Mouse (Mus musculus) kidney, adult 2 months (tissue): Measurements from ENCODE around the gene Doc2b. TPM values are rescaled to one million over a fixed set of nuclear protein-coding genes. Genes with fewer than 3 reads are reported as not detected.
"Not testable (repeated sequence)": the region's sequence is repeated elsewhere in the genome, so short reads cannot be mapped to it uniquely, and the experiment has no call there.

Experiments used
- DNase-seq: peaks from one replicate; pipeline ENCODE4 v3.0.0; 2021
- H3K27ac ChIP-seq: fragments of 200-500 bp; 2 replicates; pipeline ENCODE4 v1.5.1; 2012; ENCODE audit warnings: low read depth, low read length, control low read depth, inconsistent platforms; ENCODE audit not compliant: insufficient read depth
- H3K27me3 ChIP-seq: fragments of 200-500 bp; replicated peaks from 2 replicates; pipeline ENCODE4 v1.6.1; 2012; ENCODE audit warnings: mild to moderate bottlenecking, moderate library complexity, low read length, inconsistent platforms; ENCODE audit not compliant: control insufficient read depth, insufficient read depth
- H3K36me3 ChIP-seq: fragments of 200-500 bp; 2 replicates; pipeline ENCODE4 v1.6.1; 2012; ENCODE audit warnings: mild to moderate bottlenecking, moderate library complexity, low read length, inconsistent platforms; ENCODE audit not compliant: control insufficient read depth, insufficient read depth
- H3K4me1 ChIP-seq: fragments of 200-500 bp; 2 replicates; pipeline ENCODE4 v1.6.1; 2011; ENCODE audit warnings: low read length; ENCODE audit not compliant: control insufficient read depth, insufficient read depth
- H3K4me3 ChIP-seq: fragments of 200-500 bp; 2 replicates; pipeline ENCODE4 v1.5.1; 2011; ENCODE audit warnings: mild to moderate bottlenecking, low read depth, low read length, control low read depth; ENCODE audit not compliant: insufficient read depth
- CTCF ChIP-seq: fragments of 200-500 bp; conservative IDR thresholded peaks from 2 replicates; pipeline ENCODE4 v1.5.1; 2011; ENCODE audit warnings: low read depth, mild to moderate bottlenecking, control low read depth, low read length, moderate library complexity, mixed read lengths; ENCODE audit not compliant: insufficient read depth, insufficient read length
- POLR2A ChIP-seq: fragments of 200-500 bp; IDR thresholded peaks from one replicate; pipeline ENCODE4 v1.6.1; 2011; ENCODE audit warnings: low read depth, low read length, control low read depth
- WGBS: fragments of 180-500 bp; shearing (Covaris S2); methylation state at CpG from one replicate; pipeline ENCODE4 v1.1.7; 2018; 5-methylcytosine and 5-hydroxymethylcytosine counted together
- polyA plus RNA-seq: library from polyadenylated mRNA; depleted of rRNA; stranded (reverse); fragments of >200 nt; gene quantifications from 2 replicates; pipeline ENCODE4 v1.2.3, GENCODE M21; 2012

The Doc2b gene
- polyA plus RNA-seq, 1 experiment, result 0.36 TPM

GRCm38 (mm10) chr11:75737806-75738476, 57.9 kb downstream of the Doc2b start:
- Histone ChIP-seq H3K4me1 (peaks cover 46% of the 10 kb centered on the region), H3K27ac (no peak overlapping the region), H3K36me3 (no peaks in the 10 kb centered on the region), H3K27me3 (no peaks in the 10 kb centered on the region), H3K4me3 (no peak overlapping the region)
- 14% methylated on average over 2 of the region's 2 CpGs for WGBS
- DNase-seq, result peak; percentile 38
- TF ChIP-seq CTCF, result no peak
- no peak for TF ChIP-seq POLR2A

GRCm38 (mm10) chr11:75736978-75737377, 58.9 kb downstream of the Doc2b start:
- peak overlapping the region; percentile 14; the same call in 1 of the 2 replicates for H3K27ac ChIP-seq
- H3K36me3 ChIP-seq, result no peaks in the 10 kb centered on the region
- no peak overlapping the region for H3K4me3 ChIP-seq
- peaks cover 39% of the 10 kb centered on the region for H3K4me1 ChIP-seq
- WGBS, result 23% methylated on average over 3 of the region's 3 CpGs
- no peak for DNase-seq
- H3K27me3 ChIP-seq, result no peaks in the 10 kb centered on the region
- TF ChIP-seq POLR2A (no peak), CTCF (no peak)

GRCm38 (mm10) chr11:75735462-75736252, 60.2 kb downstream of the Doc2b start:
- no peak overlapping the region for H3K27ac ChIP-seq
- H3K27me3 ChIP-seq, result no peaks in the 10 kb centered on the region
- H3K36me3 ChIP-seq, result no peaks in the 10 kb centered on the region
- no peak for DNase-seq
- WGBS, result 34% methylated on average over 5 of the region's 5 CpGs
- TF ChIP-seq POLR2A (no peak), CTCF (no peak)
- peaks cover 32% of the 10 kb centered on the region for H3K4me1 ChIP-seq
- no peak overlapping the region for H3K4me3 ChIP-seq

GRCm38 (mm10) chr11:75733227-75733940, 62.5 kb downstream of the Doc2b start:
- WGBS, result under 1% methylated on average over 49 of the region's 52 CpGs
- TF ChIP-seq CTCF (no peak), POLR2A (no peak)
- H3K27me3 ChIP-seq, result no peaks in the 10 kb centered on the region
- peak overlapping the region; percentile 81 for H3K4me3 ChIP-seq
- peaks cover 26% of the 10 kb centered on the region for H3K4me1 ChIP-seq
- DNase-seq, result no peak
- H3K27ac ChIP-seq, result peak overlapping the region; percentile 98
- H3K36me3 ChIP-seq, result no peaks in the 10 kb centered on the region

GRCm38 (mm10) chr11:75732434-75733226, 63.2 kb downstream of the Doc2b start, which contains the start of gene Ywhae:
TSS of gene Ywhae (plus strand) at chr11:75732869.
- DNase-seq, result peak; percentile 95
- peak within 1 kb of the TSS; percentile 98 for H3K27ac ChIP-seq
- H3K4me3 ChIP-seq, result peak within 1 kb of the TSS; percentile 81
- under 1% methylated on average over 76 of the region's 76 CpGs for WGBS
- TF ChIP-seq POLR2A (peak; percentile 87), CTCF (no peak)
- no peaks in the 10 kb centered on the region for H3K36me3 ChIP-seq
- H3K4me1 ChIP-seq, result peaks cover 19% of the 10 kb centered on the region
- H3K27me3 ChIP-seq, result no peaks in the 10 kb centered on the region

GRCm38 (mm10) chr11:75727659-75728058, 68.2 kb downstream of the Doc2b start:
- H3K4me3 ChIP-seq, DNase-seq, H3K36me3 ChIP-seq, H3K27me3 ChIP-seq, H3K4me1 ChIP-seq, H3K27ac ChIP-seq: not testable (repeated sequence)
- WGBS, result 95% methylated on average over 6 of the region's 6 CpGs
